Mouse (Mus musculus): ENCODE measurements around the gene Dnah2. TPM values are rescaled to one million over a fixed set of nuclear protein-coding genes. Genes with fewer than 3 reads are reported as not detected.

Gene Dnah2
- total and polyA plus RNA-seq, 3 experiments: 0.04 to 0.07 TPM; not detected in 1

GRCm38 (mm10) chr11:69422842-69423241, 126.1 kb downstream of the Dnah2 start:
- no peak overlapping the region for H3K9ac ChIP-seq (ENCODE audit: control insufficient read depth, low read depth, low read length, poor library complexity, severe bottlenecking)
- H3K4me1 ChIP-seq (ENCODE audit: control insufficient read depth in 1 of 2, insufficient read depth in 2 of 2, low read length in 2 of 2): peaks cover 3 to 21% of the 10 kb centered on the region in 2 experiments
- H3K27ac ChIP-seq (ENCODE audit: control insufficient read depth, low read depth, low read length): no peak overlapping the region
- H3K79me2 ChIP-seq (ENCODE audit: control insufficient read depth, insufficient read depth, low read length, poor library complexity): no peaks in the 10 kb centered on the region; the same call in 1 of the 2 replicates
- TF ChIP-seq MAX (IDR thresholded peaks at IDR 0.05; ENCODE audit: low read length) (no peak), MYB (IDR thresholded peaks at IDR 0.05; ENCODE audit: low read depth, low read length) (no peak), JUND (IDR thresholded peaks at IDR 0.05; ENCODE audit: low read depth, low read length) (no peak), ZC3H11A (IDR thresholded peaks at IDR 0.05; ENCODE audit: low read depth, low read length) (no peak), CTCF (IDR thresholded peaks at IDR 0.05 in 2 of 3, conservative IDR thresholded peaks at IDR 0.05 in 1 of 3; ENCODE audit: control insufficient read depth in 1 of 3, insufficient read depth in 1 of 3, low read depth in 2 of 3, low read length in 3 of 3, poor library complexity in 1 of 3, severe bottlenecking in 1 of 3) (no peak), POLR2A (IDR thresholded peaks at IDR 0.05; ENCODE audit: control insufficient read depth in 1 of 2, insufficient read depth in 1 of 2, low read depth in 1 of 2, low read length in 2 of 2, poor library complexity in 1 of 2) (no peak), ZNF384 (IDR thresholded peaks at IDR 0.05; ENCODE audit: low read depth, low read length) (no peak)
- H3K27me3 ChIP-seq (ENCODE audit: control insufficient read depth in 1 of 2, insufficient read depth in 2 of 2, low read length in 2 of 2): peaks cover 0 to 1% of the 10 kb centered on the region in 2 experiments; a peak in 1 of 4 replicates
- DNase-seq (ENCODE audit: low read depth, low spot score): no peak
- peaks cover 0 to 9% of the 10 kb centered on the region in 2 experiments; a peak in 2 of 4 replicates for H3K36me3 ChIP-seq (ENCODE audit: control insufficient read depth in 1 of 2, insufficient read depth in 2 of 2, low read length in 2 of 2)
- no peaks in the 10 kb centered on the region for H3K9me3 ChIP-seq (replicated peaks; ENCODE audit: insufficient read depth, low read length)
- no peak overlapping the region for H3K4me3 ChIP-seq (ENCODE audit: control insufficient read depth in 1 of 2, insufficient read depth in 1 of 2, low read depth in 2 of 2, low read length in 2 of 2)

GRCm38 (mm10) chr11:69421131-69421977, 127.6 kb downstream of the Dnah2 start:
- no peak for DNase-seq (ENCODE audit: low read depth, low spot score)
- no peaks in the 10 kb centered on the region for H3K9me3 ChIP-seq (replicated peaks; ENCODE audit: insufficient read depth, low read length)
- H3K36me3 ChIP-seq (ENCODE audit: control insufficient read depth in 1 of 2, insufficient read depth in 2 of 2, low read length in 2 of 2): peaks cover 0 to 9% of the 10 kb centered on the region in 2 experiments; a peak in 2 of 4 replicates
- H3K79me2 ChIP-seq (ENCODE audit: control insufficient read depth, insufficient read depth, low read length, poor library complexity): no peaks in the 10 kb centered on the region; the same call in 1 of the 2 replicates
- no peak overlapping the region for H3K4me3 ChIP-seq (ENCODE audit: control insufficient read depth in 1 of 2, insufficient read depth in 1 of 2, low read depth in 2 of 2, low read length in 2 of 2)
- H3K27me3 ChIP-seq (ENCODE audit: control insufficient read depth in 1 of 2, insufficient read depth in 2 of 2, low read length in 2 of 2): peaks cover 0 to 1% of the 10 kb centered on the region in 2 experiments; a peak in 1 of 4 replicates
- peaks cover 3 to 26% of the 10 kb centered on the region in 2 experiments for H3K4me1 ChIP-seq (ENCODE audit: control insufficient read depth in 1 of 2, insufficient read depth in 2 of 2, low read length in 2 of 2)
- H3K27ac ChIP-seq (ENCODE audit: control insufficient read depth, low read depth, low read length): no peak overlapping the region
- no peak for TF ChIP-seq TAL1 (IDR thresholded peaks at IDR 0.05; ENCODE audit: low read length)
- no peak for TF ChIP-seq CTCF (IDR thresholded peaks at IDR 0.05 in 2 of 3, conservative IDR thresholded peaks at IDR 0.05 in 1 of 3; ENCODE audit: control insufficient read depth in 1 of 3, insufficient read depth in 1 of 3, low read depth in 2 of 3, low read length in 3 of 3, poor library complexity in 1 of 3, severe bottlenecking in 1 of 3)
- TF ChIP-seq GATA1 (IDR thresholded peaks at IDR 0.05; ENCODE audit: low read depth, low read length): no peak
- TF ChIP-seq MAFK (IDR thresholded peaks at IDR 0.05; ENCODE audit: borderline replicate concordance, low read depth, low read length): no peak
- no peak overlapping the region for H3K9ac ChIP-seq (ENCODE audit: control insufficient read depth, low read depth, low read length, poor library complexity, severe bottlenecking)

- H3K4me3 ChIP-seq (ENCODE audit: control insufficient read depth in 1 of 2, insufficient read depth in 1 of 2, low read depth in 2 of 2, low read length in 2 of 2): peak overlapping the region; percentile 10 to 34; a peak in 3 of 4 replicates
- peaks cover 0 to 1% of the 10 kb centered on the region in 2 experiments; a peak in 1 of 4 replicates for H3K27me3 ChIP-seq (ENCODE audit: control insufficient read depth in 1 of 2, insufficient read depth in 2 of 2, low read length in 2 of 2)
- H3K4me1 ChIP-seq (ENCODE audit: control insufficient read depth in 1 of 2, insufficient read depth in 2 of 2, low read length in 2 of 2): peaks cover 0 to 22% of the 10 kb centered on the region in 2 experiments; a peak in 3 of 4 replicates
- H3K9ac ChIP-seq (ENCODE audit: control insufficient read depth, low read depth, low read length, poor library complexity, severe bottlenecking): no peak overlapping the region
- peaks cover 0 to 5% of the 10 kb centered on the region in 2 experiments; a peak in 2 of 4 replicates for H3K36me3 ChIP-seq (ENCODE audit: control insufficient read depth in 1 of 2, insufficient read depth in 2 of 2, low read length in 2 of 2)
- TF ChIP-seq USF2 (IDR thresholded peaks at IDR 0.05; ENCODE audit: borderline replicate concordance in 1 of 2, insufficient read depth in 1 of 2, low read depth in 1 of 2, low read length in 2 of 2) (no peak), POLR2AphosphoS2 (IDR thresholded peaks at IDR 0.05; ENCODE audit: low read length) (no peak), KAT2A (conservative IDR thresholded peaks at IDR 0.05; ENCODE audit: low read depth, low read length) (no peak), GABPA (IDR thresholded peaks at IDR 0.05; ENCODE audit: low read depth, low read length) (no peak), EP300 (IDR thresholded peaks at IDR 0.05; ENCODE audit: low read depth in 1 of 2, low read length in 2 of 2) (0 out of 4 replicates have a peak, but pooled peaks of 1 of the 2 experiments have one; percentile 1), MAX (IDR thresholded peaks at IDR 0.05; ENCODE audit: low read length) (no peak), NRF1 (IDR thresholded peaks at IDR 0.05; ENCODE audit: insufficient read depth, low read depth, low read length, poor library complexity, severe bottlenecking) (no peak), E2F4 (IDR thresholded peaks at IDR 0.05; ENCODE audit: borderline replicate concordance, low read depth, low read length) (no peak)
- peaks cover 3% of the 10 kb centered on the region for H3K79me2 ChIP-seq (ENCODE audit: control insufficient read depth, insufficient read depth, low read length, poor library complexity)
- no peaks in the 10 kb centered on the region for H3K9me3 ChIP-seq (replicated peaks; ENCODE audit: insufficient read depth, low read length)
- DNase-seq (ENCODE audit: low read depth, low spot score): no peak
- no peak overlapping the region for H3K27ac ChIP-seq (ENCODE audit: control insufficient read depth, low read depth, low read length)
Measured at GRCm38 (mm10) chr11:69420554-69421000, 128.3 kb downstream of the Dnah2 start.

Measured in MEL (cell line).